Mouse (Mus musculus): ENCODE measurements around the gene Zbtb5. TPM values are rescaled to one million over a fixed set of nuclear protein-coding genes. Genes with fewer than 3 reads are reported as not detected.
A peak's percentile ranks its signal among the peaks of the same experiment; 100 is the strongest.
"Not testable (repeated sequence)": the region's sequence is repeated elsewhere in the genome, so short reads cannot be mapped to it uniquely, and the experiment has no call there.

The Zbtb5 gene
- total RNA-seq, 2 experiments from 2014 or later, result 6.5 to 9.5 TPM

GRCm38 (mm10) chr4:45011581-45012104 is 569 bp downstream of the Zbtb5 start:
- peak; percentile 1; the same call in 1 of the 2 replicates for ATAC-seq (replicated peaks; ENCODE audit: poor library complexity)

GRCm38 (mm10) chr4:45010806-45011415 is 1.3 kb downstream of the Zbtb5 start:
- no peak for ATAC-seq (replicated peaks; ENCODE audit: poor library complexity)

- ATAC-seq (replicated peaks; ENCODE audit: poor library complexity), result no peak
Measured at GRCm38 (mm10) chr4:45005452-45005851, 6.8 kb downstream of the Zbtb5 start.

DNA sequence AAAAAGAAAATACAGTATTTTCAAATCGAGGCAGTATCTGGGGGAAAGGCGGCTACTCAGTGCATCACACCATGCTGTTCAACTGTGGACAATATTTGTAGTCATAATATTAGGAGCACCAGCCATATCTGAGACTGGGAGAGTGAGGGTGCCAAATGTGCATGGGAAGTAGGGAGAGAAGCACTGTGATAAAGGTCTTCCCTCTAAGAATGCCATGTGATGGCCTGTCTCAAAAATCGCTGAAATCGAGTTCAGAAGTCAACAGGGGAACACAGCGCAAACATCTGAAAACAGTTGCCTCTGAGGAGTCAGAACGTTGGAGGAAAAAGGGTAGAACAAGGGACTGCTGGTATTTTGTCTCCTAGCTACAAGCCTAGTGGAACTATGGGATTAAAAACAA is 12.2 kb downstream of the Zbtb5 start:
- no peak for ATAC-seq (replicated peaks; ENCODE audit: poor library complexity)

- ATAC-seq (replicated peaks; ENCODE audit: poor library complexity), result no peak
Measured at GRCm38 (mm10) chr4:44998071-44998470, 14.1 kb downstream of the Zbtb5 start.

DNA sequence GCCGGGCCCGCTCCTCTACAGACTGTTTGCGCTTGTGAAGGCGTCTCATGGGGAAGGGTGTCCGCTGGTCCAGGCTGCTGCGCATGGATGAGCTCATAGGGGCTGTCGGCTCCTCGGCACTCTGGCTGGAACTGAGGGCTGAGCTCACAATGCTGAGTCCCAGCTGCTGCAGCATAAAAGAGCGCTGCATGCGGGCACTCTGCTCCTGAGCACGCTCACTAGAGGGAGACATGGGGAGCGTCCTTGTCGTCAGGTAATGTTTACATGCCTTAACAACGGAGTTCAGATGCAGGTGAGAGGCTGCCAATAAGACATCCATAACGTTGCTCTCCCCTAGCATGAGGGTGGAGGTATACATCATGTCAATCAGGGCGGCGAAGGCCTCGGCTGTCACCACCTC is 17.4 kb downstream of the Zbtb5 start:
- ATAC-seq (replicated peaks; ENCODE audit: poor library complexity), result no peak

DNA sequence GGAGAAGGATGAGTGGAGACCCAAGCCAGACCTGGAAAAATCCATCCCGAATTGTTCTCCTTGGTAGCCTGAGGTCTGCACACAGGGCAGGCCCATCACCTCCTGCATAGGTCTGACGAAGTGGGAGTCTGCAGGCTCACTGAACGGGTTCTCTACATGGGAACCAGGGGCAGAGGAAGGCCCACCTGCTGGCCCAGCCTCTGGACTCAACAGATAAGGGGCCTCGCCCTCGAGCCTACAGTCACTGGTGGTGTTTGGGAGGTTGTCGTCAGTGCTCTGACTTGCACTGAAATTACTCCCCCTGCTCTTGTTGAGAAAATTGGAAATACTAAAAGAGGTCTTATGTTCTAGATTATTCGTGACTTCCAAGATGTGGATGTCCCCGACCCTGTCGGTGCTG is 18.4 kb downstream of the Zbtb5 start:
- ATAC-seq (replicated peaks; ENCODE audit: poor library complexity), result peak; percentile 99

DNA sequence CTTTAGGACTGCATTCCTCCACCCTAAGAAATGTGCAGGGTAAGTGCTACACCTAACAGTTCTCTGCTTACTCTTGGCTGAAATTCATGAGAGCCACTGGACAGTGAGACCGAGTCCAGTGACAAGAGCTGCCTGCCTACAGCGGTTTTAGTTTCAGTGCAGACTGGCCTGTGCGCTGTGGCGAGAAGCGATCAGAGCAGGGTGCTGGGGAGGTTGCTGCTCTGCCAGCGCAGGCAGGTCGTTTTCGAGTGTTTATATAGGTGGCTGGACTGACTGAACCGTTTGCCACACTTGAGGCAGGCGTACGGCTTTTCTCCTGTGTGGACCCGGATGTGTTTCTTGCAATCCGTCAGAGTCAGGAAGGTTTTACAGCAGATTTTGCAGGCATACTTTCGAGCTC is 19.0 kb downstream of the Zbtb5 start:
- not testable (repeated sequence) for ATAC-seq (replicated peaks; ENCODE audit: poor library complexity)

DNA sequence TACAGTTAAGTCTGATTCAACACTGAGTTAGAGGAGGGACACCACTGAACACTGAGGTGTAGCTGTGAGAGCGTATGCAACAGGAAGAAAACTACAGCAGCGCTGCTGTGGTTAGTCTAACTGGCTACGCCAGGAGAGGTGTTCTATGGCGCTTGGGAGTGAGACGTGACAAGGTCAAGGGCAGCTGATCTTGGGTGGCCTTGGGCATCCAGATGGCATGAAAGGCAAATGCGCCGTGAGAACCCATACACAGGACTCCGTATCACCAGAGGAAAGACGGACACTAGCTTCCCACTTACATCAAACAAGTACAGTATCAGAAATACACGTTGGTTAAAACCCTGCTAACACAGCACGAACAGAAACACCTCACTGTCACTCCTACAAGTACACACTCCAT is 19.9 kb downstream of the Zbtb5 start:
- ATAC-seq (replicated peaks; ENCODE audit: poor library complexity), result not testable (repeated sequence)

GRCm38 (mm10) chr4:44990560-44990959 is 21.7 kb downstream of the Zbtb5 start:
- no peak for ATAC-seq (replicated peaks; ENCODE audit: poor library complexity)

GRCm38 (mm10) chr4:44983131-44983740 is 29.0 kb downstream of the Zbtb5 start:
- no peak for ATAC-seq (replicated peaks; ENCODE audit: poor library complexity)

DNA sequence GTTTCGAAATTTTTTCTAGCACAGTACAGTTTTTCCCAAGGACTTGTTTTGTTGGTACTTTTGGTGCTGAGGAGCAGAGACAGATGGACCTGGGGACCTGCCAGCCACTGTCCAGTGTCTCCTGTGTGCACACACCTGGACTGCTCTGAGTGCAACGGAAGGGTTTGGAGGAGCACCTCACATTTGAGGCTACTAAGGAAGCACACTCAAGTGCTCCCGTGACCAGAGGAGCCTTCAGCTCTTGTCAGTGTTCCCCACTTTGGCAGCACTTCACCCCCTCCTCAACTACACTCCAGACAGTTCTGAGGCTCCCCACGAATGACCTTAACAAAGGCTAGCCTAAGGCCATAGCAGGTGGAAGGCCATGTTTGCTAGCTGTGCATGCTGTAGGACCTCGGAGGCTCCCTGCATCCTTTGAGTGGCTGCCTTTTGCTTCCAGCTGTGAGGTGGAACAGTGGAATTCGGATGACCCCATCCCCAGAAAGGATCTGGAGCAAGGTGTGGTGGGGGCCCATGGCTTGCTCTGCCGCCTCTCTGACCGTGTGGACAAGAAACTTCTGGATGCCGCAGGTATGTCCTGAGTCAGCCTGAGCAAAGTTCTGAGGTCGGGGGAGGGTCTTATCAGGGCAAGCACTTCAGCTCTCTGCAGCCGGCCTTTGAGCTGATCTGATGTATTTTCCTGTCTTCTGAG is 29.6 kb downstream of the Zbtb5 start:
- no peak for ATAC-seq (replicated peaks; ENCODE audit: poor library complexity)

- ATAC-seq (replicated peaks; ENCODE audit: poor library complexity), result no peak
Measured at GRCm38 (mm10) chr4:44981974-44982287, 30.3 kb downstream of the Zbtb5 start.

- peak; percentile 80 for ATAC-seq (replicated peaks; ENCODE audit: poor library complexity)
Measured at GRCm38 (mm10) chr4:44981280-44981973, 30.8 kb downstream of the Zbtb5 start, which contains the start of gene Grhpr. Gene Grhpr (plus strand): TSS chr4:44981395.

DNA sequence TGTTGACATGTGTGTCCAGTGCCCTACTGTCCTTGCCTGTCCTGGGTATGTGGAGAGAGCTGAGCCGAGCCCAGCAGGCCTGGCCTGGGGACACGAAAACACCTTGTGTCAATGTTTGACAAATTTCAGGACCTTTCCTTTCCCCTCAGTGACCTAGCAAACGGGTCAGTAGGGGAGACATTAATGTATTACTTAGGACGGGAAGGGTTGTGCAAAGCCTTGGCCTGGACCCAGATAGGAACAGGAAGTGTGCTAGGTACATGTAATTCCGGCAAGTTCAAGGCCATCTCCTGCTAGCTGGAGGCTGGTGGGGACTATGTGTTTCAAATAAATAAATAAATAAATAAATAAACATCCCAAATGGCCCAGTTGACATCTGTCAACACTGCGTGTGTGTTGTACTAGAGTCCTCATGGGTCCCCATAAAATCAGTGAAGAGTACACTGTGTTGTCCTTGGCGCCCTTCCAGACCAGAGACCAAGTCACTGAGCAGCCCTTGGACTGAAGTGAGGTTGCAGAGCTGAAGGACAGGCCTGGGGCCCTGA is 32.3 kb downstream of the Zbtb5 start:
- no peak for ATAC-seq (replicated peaks; ENCODE audit: poor library complexity)

- no peak for ATAC-seq (replicated peaks; ENCODE audit: poor library complexity)
Measured at GRCm38 (mm10) chr4:44978175-44978574, 34.0 kb downstream of the Zbtb5 start.

DNA sequence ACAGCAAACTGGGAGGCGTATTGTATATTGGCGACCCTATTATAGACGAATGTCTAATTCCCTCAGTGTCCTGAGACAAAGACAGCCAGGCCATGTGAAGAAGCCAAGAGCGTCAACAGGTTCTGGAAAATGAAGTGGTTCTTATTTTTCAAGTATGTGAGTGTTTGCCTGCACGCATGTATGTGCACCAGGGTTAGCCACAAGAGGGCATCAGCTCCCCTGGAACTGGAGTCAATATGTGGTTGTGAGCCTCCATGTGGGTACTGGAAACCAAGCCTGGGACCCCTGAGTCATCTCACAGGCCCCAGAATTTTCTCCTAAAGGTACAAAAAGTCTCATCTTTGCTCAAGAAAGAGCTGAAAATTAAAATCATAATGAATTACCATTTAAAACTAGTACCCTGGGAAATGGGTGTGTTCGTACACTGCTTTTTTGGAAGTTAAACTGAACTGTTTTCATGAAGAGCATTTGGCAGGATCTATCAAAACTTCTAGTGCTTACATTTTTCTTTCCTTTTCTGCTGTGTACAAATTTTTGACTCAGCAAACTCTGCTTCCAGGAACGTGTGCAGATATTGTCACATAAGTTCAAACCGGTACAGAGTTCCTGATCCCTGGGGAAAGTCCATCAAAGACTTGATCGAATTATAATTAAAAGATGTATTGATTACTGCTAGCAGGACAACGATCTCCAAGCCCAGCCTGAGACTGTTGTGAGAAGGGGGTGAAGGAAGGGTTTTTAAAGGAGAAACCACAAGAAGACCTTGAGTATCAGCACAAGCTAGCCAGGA is 35.1 kb downstream of the Zbtb5 start:
- ATAC-seq (replicated peaks; ENCODE audit: poor library complexity), result no peak

GRCm38 (mm10) chr4:44976026-44976615 is 36.1 kb downstream of the Zbtb5 start:
- no peak for ATAC-seq (replicated peaks; ENCODE audit: poor library complexity)

DNA sequence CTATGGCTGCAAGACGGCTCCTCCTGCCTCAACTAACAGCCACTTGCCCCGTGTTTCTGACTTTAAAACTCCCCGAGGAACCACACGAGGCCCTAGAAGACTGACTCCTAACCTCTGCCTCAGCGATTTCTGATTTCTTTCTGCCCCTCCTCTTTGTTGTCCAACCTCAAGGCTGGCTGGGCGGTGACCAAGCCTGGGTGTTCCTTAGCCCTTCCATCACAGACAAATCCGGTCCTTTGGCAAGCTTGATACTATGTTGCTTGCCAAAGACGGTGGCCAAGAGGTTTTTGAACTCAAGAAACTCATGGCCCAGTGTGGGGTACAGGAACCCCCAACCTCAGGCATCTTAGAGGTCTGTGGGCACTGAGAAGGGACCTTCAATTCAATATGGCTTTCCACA is 37.9 kb downstream of the Zbtb5 start:
- ATAC-seq (replicated peaks; ENCODE audit: poor library complexity), result no peak

GRCm38 (mm10) chr4:44973871-44974270 is 38.3 kb downstream of the Zbtb5 start:
- ATAC-seq (replicated peaks; ENCODE audit: poor library complexity), result peak; percentile 5; the same call in 1 of the 2 replicates

All from megakaryocyte progenitor cell, adult 5-6 weeks (primary cell).